Mouse (Mus musculus) cerebellum, postnatal 36 days (tissue): Measurements from ENCODE around the gene Slc24a5.
A peak's percentile ranks its signal among the peaks of the same experiment; 100 is the strongest.
"Not testable (repeated sequence)": the region's sequence is repeated elsewhere in the genome, so short reads cannot be mapped to it uniquely, and the experiment has no call there.

ENCODE experiments used
- DNase-seq, 2 experiments: peaks; one replicate each; pipeline ENCODE4 v3.0.0; 2021 to 2022; ENCODE audit warnings: mixed read lengths in 2 of 2

The Slc24a5 gene

GRCm38 (mm10) chr2:125067894-125068293 is at the start of gene Slc24a5:
Gene Slc24a5 (plus strand): TSS chr2:125068124.
- no peak for DNase-seq

- DNase-seq, result no peak
Observed at GRCm38 (mm10) chr2:125024386-125024785, 43.5 kb upstream of the Slc24a5 start.

GRCm38 (mm10) chr2:125026358-125027000 is 41.4 kb upstream of the Slc24a5 start:
- no peak for DNase-seq

GRCm38 (mm10) chr2:125030591-125030990 is 37.3 kb upstream of the Slc24a5 start:
- no peak for DNase-seq

GRCm38 (mm10) chr2:125031111-125031510 is 36.8 kb upstream of the Slc24a5 start:
- peak; percentile 66 to 71 for DNase-seq

GRCm38 (mm10) chr2:125031562-125032257 is 36.2 kb upstream of the Slc24a5 start:
- peak; percentile 81 to 86 for DNase-seq

- peak; percentile 77 to 78 for DNase-seq
Observed at GRCm38 (mm10) chr2:125032258-125032973, 35.5 kb upstream of the Slc24a5 start.

GRCm38 (mm10) chr2:125033042-125033743 is 34.7 kb upstream of the Slc24a5 start:
- DNase-seq, result peak in 1 of 2 experiments; percentile 34

- no peak for DNase-seq
Observed at GRCm38 (mm10) chr2:125055316-125055903, 12.5 kb upstream of the Slc24a5 start.

GRCm38 (mm10) chr2:125057250-125057815 is 10.6 kb upstream of the Slc24a5 start:
- no peak for DNase-seq

GRCm38 (mm10) chr2:125061451-125061850 is 6.5 kb upstream of the Slc24a5 start:
- no peak for DNase-seq

- no peak for DNase-seq
Observed at GRCm38 (mm10) chr2:125062944-125063343, 5.0 kb upstream of the Slc24a5 start.

GRCm38 (mm10) chr2:125067373-125067772 is 551 bp upstream of the Slc24a5 start:
- DNase-seq, result no peak

- no peak for DNase-seq
Observed at GRCm38 (mm10) chr2:125068696-125069095, 772 bp downstream of the Slc24a5 start.

- no peak for DNase-seq
Observed at GRCm38 (mm10) chr2:125073056-125073780, 5.3 kb downstream of the Slc24a5 start.

- DNase-seq, result no peak
Observed at GRCm38 (mm10) chr2:125083879-125084278, 16.0 kb downstream of the Slc24a5 start.

GRCm38 (mm10) chr2:125088757-125089156 is 20.8 kb downstream of the Slc24a5 start:
- no peak for DNase-seq

- DNase-seq, result not testable (repeated sequence)
Observed at GRCm38 (mm10) chr2:125092123-125092522, 24.2 kb downstream of the Slc24a5 start.

- DNase-seq, result not testable (repeated sequence)
Observed at GRCm38 (mm10) chr2:125104491-125104890, 36.6 kb downstream of the Slc24a5 start.

- DNase-seq, result not testable (repeated sequence)
Observed at GRCm38 (mm10) chr2:125106536-125106935, 38.6 kb downstream of the Slc24a5 start.

- peak; percentile 36 for DNase-seq
Observed at GRCm38 (mm10) chr2:125119381-125120110, 51.6 kb downstream of the Slc24a5 start.
